Mouse (Mus musculus) intestine, embryonic 16.5 days (tissue): ENCODE measurements around the gene Zfp207. TPM values are rescaled to one million over a fixed set of nuclear protein-coding genes. Genes with fewer than 3 reads are reported as not detected.

Source experiments
- ATAC-seq: fragments of 200-750 bp; cut with Nextera tagmentation; 2 replicates; pipeline ENCODE4 v1.8.0; 2017; ENCODE audit warnings: moderate TSS enrichment, moderate library complexity
- H3K27ac ChIP-seq: fragments of 300-500 bp; sonication (generic); 2 replicates; pipeline ENCODE4 v1.5.1; 2014; ENCODE audit warnings: mild to moderate bottlenecking, low read length
- H3K27me3 ChIP-seq: fragments of 300-500 bp; sonication (generic); replicated peaks from 2 replicates; pipeline ENCODE4 v1.6.1; 2014; ENCODE audit warnings: low read length, control low read depth, mixed read lengths; ENCODE audit not compliant: control insufficient read depth, insufficient read depth
- H3K36me3 ChIP-seq: fragments of 300-500 bp; sonication (generic); 2 replicates; pipeline ENCODE4 v1.6.1; 2014; ENCODE audit warnings: low read length, control low read depth; ENCODE audit not compliant: control insufficient read depth, insufficient read depth
- H3K4me1 ChIP-seq: fragments of 300-500 bp; sonication (generic); 2 replicates; pipeline ENCODE4 v1.6.1; 2014; ENCODE audit warnings: low read length, control low read depth, mixed read lengths; ENCODE audit not compliant: control insufficient read depth, insufficient read depth
- H3K4me2 ChIP-seq: fragments of 300-500 bp; sonication (generic); 2 replicates; pipeline ENCODE4 v1.6.1; 2014; ENCODE audit warnings: low read depth, low read length, control low read depth
- H3K4me3 ChIP-seq: fragments of 300-500 bp; sonication (generic); 2 replicates; pipeline ENCODE4 v1.5.1; 2014; ENCODE audit warnings: mild to moderate bottlenecking, low read length
- H3K9ac ChIP-seq: fragments of 300-500 bp; sonication (generic); 2 replicates; pipeline ENCODE4 v1.6.1; 2014; ENCODE audit warnings: low read depth, low read length
- H3K9me3 ChIP-seq: fragments of 300-500 bp; sonication (generic); 2 replicates; pipeline ENCODE4 v1.6.1; 2016; ENCODE audit warnings: low read length, control low read depth; ENCODE audit not compliant: control insufficient read depth
- WGBS: fragments of 180-500 bp; shearing (Covaris S2); extraction: QIAGEN DNeasy Blood & Tissue Kit; methylation state at CpG from one replicate; pipeline ENCODE4 v1.1.7; 2014; 5-methylcytosine and 5-hydroxymethylcytosine counted together
- polyA plus RNA-seq: library from polyadenylated mRNA; unstranded; fragments of >200 nt; fragmentation: Nextera tagmentation; extraction: Ambion mirVana; gene quantifications from 2 replicates; pipeline ENCODE4 v1.2.1, GENCODE M21; 2015

The Zfp207 gene
- 170 and 172 TPM in 2 replicates for polyA plus RNA-seq

DNA sequence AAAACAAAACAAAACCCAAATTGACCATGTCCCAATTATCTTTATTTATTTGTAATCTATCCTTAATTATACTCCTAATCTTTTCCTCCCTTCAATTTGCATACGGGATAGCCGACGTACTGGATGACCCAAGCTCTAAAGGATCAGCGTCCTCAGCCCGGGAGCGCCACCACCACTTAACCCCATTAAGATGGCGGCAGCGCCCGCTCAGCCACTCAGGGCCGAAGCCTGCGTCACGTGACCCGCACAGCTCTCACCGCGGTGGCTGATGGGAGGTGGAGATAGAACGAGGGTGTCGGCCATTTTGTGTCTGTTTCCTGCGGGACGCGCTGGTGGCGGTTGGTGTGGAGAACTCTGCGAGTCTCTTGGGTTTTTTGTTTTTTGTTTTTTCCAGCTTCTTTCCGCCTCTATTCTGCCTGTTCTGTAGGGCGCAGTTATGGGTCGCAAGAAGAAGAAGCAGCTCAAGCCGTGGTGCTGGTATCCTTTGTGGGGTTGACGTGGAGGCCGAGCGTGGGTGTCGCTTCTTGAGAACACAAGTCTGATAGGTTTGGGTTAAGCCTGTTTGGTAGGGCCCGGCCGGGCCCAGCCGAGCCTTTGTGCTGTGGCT is at the start of gene Zfp207:
TSS of gene Zfp207 (plus strand) at position 261 of the 607 bp plus-strand sequence.
- H3K4me1 ChIP-seq = peaks cover 20% of the 10 kb centered on the region
- H3K36me3 ChIP-seq = 0 out of 2 replicates have a peak, but pooled peaks cover 2% of the 10 kb centered on the region
- H3K27me3 ChIP-seq = no peaks in the 10 kb centered on the region
- peak within 1 kb of the TSS; percentile 97 for H3K4me3 ChIP-seq
- WGBS = under 1% methylated on average over 33 of the region's 33 CpGs
- H3K27ac ChIP-seq = peak within 1 kb of the TSS; percentile 89
- peak within 1 kb of the TSS; percentile 91 for H3K4me2 ChIP-seq
- no peaks in the 10 kb centered on the region for H3K9me3 ChIP-seq
- peak within 1 kb of the TSS; percentile 95 for H3K9ac ChIP-seq
- peak; percentile 94 for ATAC-seq

GRCm38 (mm10) chr11:80335609-80336350 is 47.3 kb upstream of the Zfp207 start:
- H3K4me1 ChIP-seq = no peaks in the 10 kb centered on the region
- H3K4me3 ChIP-seq = no peak overlapping the region
- no peak overlapping the region for H3K27ac ChIP-seq
- H3K36me3 ChIP-seq = no peaks in the 10 kb centered on the region
- H3K9ac ChIP-seq = no peak overlapping the region
- no peak for ATAC-seq
- 1% methylated on average over 7 of the region's 7 CpGs for WGBS
- H3K27me3 ChIP-seq = no peaks in the 10 kb centered on the region
- no peak overlapping the region for H3K4me2 ChIP-seq
- H3K9me3 ChIP-seq = no peaks in the 10 kb centered on the region

- H3K9me3 ChIP-seq = no peaks in the 10 kb centered on the region
- H3K4me3 ChIP-seq = no peak overlapping the region
- no peak overlapping the region for H3K9ac ChIP-seq
- H3K4me2 ChIP-seq = no peak overlapping the region
- ATAC-seq = no peak
- no peaks in the 10 kb centered on the region for H3K36me3 ChIP-seq
- H3K27me3 ChIP-seq = no peaks in the 10 kb centered on the region
- 21% methylated on average over 6 of the region's 6 CpGs for WGBS
- no peak overlapping the region for H3K27ac ChIP-seq
- no peaks in the 10 kb centered on the region for H3K4me1 ChIP-seq
Measured at GRCm38 (mm10) chr11:80336351-80336730, 46.7 kb upstream of the Zfp207 start.

DNA sequence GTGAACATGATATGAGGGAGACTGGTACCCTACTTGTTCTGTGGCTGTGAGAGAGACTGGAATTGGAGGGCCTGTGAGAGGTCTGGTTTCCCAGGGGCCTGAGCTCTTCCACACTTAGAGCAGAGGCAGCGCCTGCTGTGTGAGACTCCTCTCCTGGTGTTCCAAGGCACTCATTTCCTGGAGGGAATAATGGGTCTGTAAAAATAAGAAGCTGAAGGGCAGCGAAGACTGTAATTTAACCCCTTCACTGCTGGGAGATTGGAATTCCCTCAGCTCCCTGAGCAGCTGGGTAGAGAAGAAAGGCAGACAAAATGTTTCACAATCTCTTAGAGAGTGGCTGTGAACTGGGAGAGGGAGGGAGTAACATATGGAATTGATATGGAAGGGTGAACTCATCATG is 40.6 kb upstream of the Zfp207 start:
- 21% methylated on average over 2 of the region's 2 CpGs for WGBS
- Histone ChIP-seq H3K9me3 (no peaks in the 10 kb centered on the region), H3K27me3 (no peaks in the 10 kb centered on the region), H3K27ac (no peak overlapping the region), H3K36me3 (no peaks in the 10 kb centered on the region), H3K4me3 (no peak overlapping the region), H3K9ac (no peak overlapping the region), H3K4me2 (no peak overlapping the region), H3K4me1 (no peaks in the 10 kb centered on the region)
- ATAC-seq = no peak

- Histone ChIP-seq H3K4me1 (no peaks in the 10 kb centered on the region), H3K4me2 (no peak overlapping the region), H3K4me3 (no peak overlapping the region), H3K27me3 (no peaks in the 10 kb centered on the region), H3K9me3 (no peaks in the 10 kb centered on the region), H3K27ac (no peak overlapping the region), H3K9ac (no peak overlapping the region), H3K36me3 (no peaks in the 10 kb centered on the region)
- 66% methylated on average over 5 of the region's 5 CpGs for WGBS
- ATAC-seq = no peak
Measured at GRCm38 (mm10) chr11:80351832-80352430, 31.1 kb upstream of the Zfp207 start.

DNA sequence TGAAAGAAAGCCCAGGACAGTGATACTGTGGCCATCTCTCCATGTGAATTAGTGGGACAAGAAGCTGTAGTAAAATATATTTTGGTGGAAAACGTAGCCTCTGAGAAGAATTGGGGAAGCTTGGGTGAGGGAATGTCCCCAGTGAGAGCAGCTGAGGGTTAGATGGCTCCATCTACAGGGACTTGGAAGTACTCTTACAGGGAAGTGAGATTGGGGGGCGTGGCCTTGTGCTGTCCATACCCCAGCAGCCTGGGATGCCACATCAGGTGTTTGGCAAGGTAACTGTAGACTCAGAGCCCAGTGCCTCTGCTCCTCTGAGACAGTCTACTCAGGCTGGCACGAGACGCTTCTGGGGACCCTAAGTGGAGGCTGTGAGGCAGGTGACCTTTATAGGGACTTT is 28.2 kb upstream of the Zfp207 start:
- Histone ChIP-seq H3K4me1 (no peaks in the 10 kb centered on the region), H3K36me3 (no peaks in the 10 kb centered on the region), H3K4me2 (no peak overlapping the region), H3K27ac (no peak overlapping the region), H3K9me3 (no peaks in the 10 kb centered on the region), H3K9ac (no peak overlapping the region), H3K4me3 (no peak overlapping the region), H3K27me3 (no peaks in the 10 kb centered on the region)
- ATAC-seq = no peak
- WGBS = 35% methylated on average over 4 of the region's 4 CpGs

GRCm38 (mm10) chr11:80368949-80369348 is 14.1 kb upstream of the Zfp207 start:
- no peak overlapping the region for H3K9ac ChIP-seq

GRCm38 (mm10) chr11:80376651-80377050 is 6.4 kb upstream of the Zfp207 start:
- Histone ChIP-seq H3K9ac (no peak overlapping the region), H3K27me3 (no peaks in the 10 kb centered on the region), H3K4me2 (no peak overlapping the region), H3K27ac (no peak overlapping the region), H3K36me3 (no peaks in the 10 kb centered on the region), H3K4me1 (0 out of 2 replicates have a peak, but pooled peaks cover 2% of the 10 kb centered on the region), H3K4me3 (no peak overlapping the region), H3K9me3 (no peaks in the 10 kb centered on the region)
- WGBS = 53% methylated on average over 4 of the region's 4 CpGs
- no peak for ATAC-seq

More at GRCm38 (mm10) chr11:80368949-80369348, 14.1 kb upstream of the Zfp207 start:
- no peak for ATAC-seq
- Histone ChIP-seq H3K4me1 (no peaks in the 10 kb centered on the region), H3K9me3 (no peaks in the 10 kb centered on the region), H3K4me3 (no peak overlapping the region), H3K27ac (no peak overlapping the region), H3K27me3 (no peaks in the 10 kb centered on the region), H3K4me2 (no peak overlapping the region), H3K36me3 (peaks cover 4% of the 10 kb centered on the region; the same call in 1 of the 2 replicates)
- 86% methylated on average over 1 of the region's 1 CpGs for WGBS

GRCm38 (mm10) chr11:80377712-80378451 is 5.2 kb upstream of the Zfp207 start, which contains the start of gene 5730455P16Rik:
Gene 5730455P16Rik (minus strand): TSS chr11:80378034.
- WGBS = under 1% methylated on average over 42 of the region's 43 CpGs

More at GRCm38 (mm10) chr11:80377712-80378451, 5.2 kb upstream of the Zfp207 start, which contains the start of gene 5730455P16Rik:
- no peaks in the 10 kb centered on the region for H3K9me3 ChIP-seq
- peak; percentile 81 for ATAC-seq
- H3K4me2 ChIP-seq = peak within 1 kb of the TSS; percentile 72
- H3K27ac ChIP-seq = peak within 1 kb of the TSS; percentile 83
- H3K27me3 ChIP-seq = no peaks in the 10 kb centered on the region
- H3K9ac ChIP-seq = peak within 1 kb of the TSS; percentile 96
- H3K4me1 ChIP-seq = 0 out of 2 replicates have a peak, but pooled peaks cover 2% of the 10 kb centered on the region
- no peaks in the 10 kb centered on the region for H3K36me3 ChIP-seq
- peak within 1 kb of the TSS; percentile 85 for H3K4me3 ChIP-seq
